Mouse (Mus musculus) liver, embryonic 14.5 days (tissue): ENCODE data around the gene Cd96.

Source experiments
- CTCF ChIP-seq: IDR thresholded peaks from 2 replicates; pipeline ENCODE4 v1.5.1; 2016; ENCODE audit warnings: antibody characterized with exemption, low read depth, control low read depth
- EP300 ChIP-seq: IDR thresholded peaks from 2 replicates; pipeline ENCODE4 v1.6.1; 2016; ENCODE audit warnings: antibody characterized with exemption, low read depth

DNA sequence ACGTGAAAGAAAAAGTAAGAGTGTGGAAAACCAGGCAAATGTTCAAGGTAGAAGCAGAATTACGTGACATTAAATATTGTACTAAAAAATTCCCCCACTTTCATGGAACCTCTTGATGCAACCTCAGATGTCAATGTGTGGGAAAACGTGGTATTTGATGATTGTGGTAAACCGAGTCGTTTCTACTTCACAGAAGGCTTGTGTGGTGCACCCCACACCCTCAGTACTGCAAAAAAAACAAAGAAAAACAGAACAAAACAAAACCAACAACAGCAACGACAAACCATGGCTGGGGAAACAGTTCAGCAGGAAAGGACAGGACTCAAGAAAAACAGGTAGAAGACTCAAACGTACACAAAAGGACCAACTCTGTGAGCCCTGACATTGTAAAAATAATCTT, 121.8 kb downstream of the Cd96 start:
- no peak for TF ChIP-seq EP300
- TF ChIP-seq CTCF = no peak
